Mouse (Mus musculus): Measurements from ENCODE around the gene St7. TPM values are rescaled to one million over a fixed set of nuclear protein-coding genes. Genes with fewer than 3 reads are reported as not detected.

The St7 gene
- total and polyA plus RNA-seq, 2 experiments from 2014 or later: 41.9 to 67.3 TPM

DNA sequence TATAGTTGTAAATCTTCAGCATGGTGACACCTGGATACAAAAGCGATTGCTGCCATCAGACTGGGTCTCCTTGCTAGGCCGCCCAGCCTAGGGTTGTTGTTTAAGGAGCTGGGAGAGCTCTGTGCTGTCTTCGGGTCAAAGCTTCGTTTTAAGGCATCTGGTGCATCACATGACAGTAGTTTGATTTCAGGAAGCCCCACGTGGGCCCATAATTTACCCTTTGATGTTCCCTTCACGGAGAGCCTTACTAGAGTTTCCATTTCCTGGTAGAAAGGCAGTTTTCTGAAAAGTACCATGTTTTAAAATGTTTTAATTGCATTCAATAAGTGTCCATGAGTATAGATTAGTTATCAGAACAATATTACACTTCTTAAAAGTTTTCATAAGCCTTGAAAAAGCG, 239.1 kb downstream of the St7 start:
- Histone ChIP-seq H3K9me3 (ENCODE audit: low read length) (no peaks in the 10 kb centered on the region), H3K36me3 (ENCODE audit: insufficient read depth) (peaks cover 31% of the 10 kb centered on the region), H3K9ac (no peak overlapping the region), H3K4me2 (ENCODE audit: low read depth) (no peak overlapping the region), H3K4me1 (ENCODE audit: insufficient read depth) (0 out of 2 replicates have a peak, but pooled peaks cover 3% of the 10 kb centered on the region), H3K27me3 (ENCODE audit: insufficient read depth, low read length) (no peaks in the 10 kb centered on the region), H3K4me3 (ENCODE audit: low read depth, low read length) (no peak overlapping the region), H3K27ac (ENCODE audit: low read depth, low read length) (no peak overlapping the region)
- ATAC-seq: no peak
- TF ChIP-seq CTCF (IDR thresholded peaks at IDR 0.05; ENCODE audit: low read depth): no peak
- 88% methylated on average over 7 of the region's 7 CpGs for WGBS
- no peak for DNase-seq

DNA sequence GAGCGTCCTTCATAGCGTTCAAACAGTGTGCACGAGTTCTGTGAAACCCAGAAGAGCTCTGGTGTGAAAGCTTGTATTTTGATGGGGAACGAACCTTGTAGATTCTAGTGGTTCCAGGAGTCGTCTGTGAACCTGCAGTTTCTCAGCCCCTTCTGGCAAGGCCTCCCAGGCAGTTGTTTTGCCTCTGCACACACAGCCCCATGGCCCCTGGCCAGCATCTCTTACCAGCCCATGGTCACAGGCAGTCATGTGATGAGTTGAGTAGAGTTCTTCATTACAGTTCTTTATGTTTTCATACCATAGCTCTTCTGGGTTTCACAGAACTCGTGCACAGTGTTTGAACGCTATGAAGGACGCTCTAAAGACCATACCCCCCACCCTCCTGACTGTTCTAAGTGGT, 240.1 kb downstream of the St7 start:
- no peak for TF ChIP-seq CTCF (IDR thresholded peaks at IDR 0.05; ENCODE audit: low read depth)
- Histone ChIP-seq H3K9ac (no peak overlapping the region), H3K27ac (ENCODE audit: low read depth, low read length) (no peak overlapping the region), H3K36me3 (ENCODE audit: insufficient read depth) (peaks cover 34% of the 10 kb centered on the region), H3K4me2 (ENCODE audit: low read depth) (no peak overlapping the region), H3K4me3 (ENCODE audit: low read depth, low read length) (no peak overlapping the region), H3K9me3 (ENCODE audit: low read length) (no peaks in the 10 kb centered on the region), H3K27me3 (ENCODE audit: insufficient read depth, low read length) (no peaks in the 10 kb centered on the region), H3K4me1 (ENCODE audit: insufficient read depth) (no peaks in the 10 kb centered on the region)
- 93% methylated on average over 8 of the region's 8 CpGs for WGBS
- no peak for ATAC-seq
- DNase-seq: no peak

DNA sequence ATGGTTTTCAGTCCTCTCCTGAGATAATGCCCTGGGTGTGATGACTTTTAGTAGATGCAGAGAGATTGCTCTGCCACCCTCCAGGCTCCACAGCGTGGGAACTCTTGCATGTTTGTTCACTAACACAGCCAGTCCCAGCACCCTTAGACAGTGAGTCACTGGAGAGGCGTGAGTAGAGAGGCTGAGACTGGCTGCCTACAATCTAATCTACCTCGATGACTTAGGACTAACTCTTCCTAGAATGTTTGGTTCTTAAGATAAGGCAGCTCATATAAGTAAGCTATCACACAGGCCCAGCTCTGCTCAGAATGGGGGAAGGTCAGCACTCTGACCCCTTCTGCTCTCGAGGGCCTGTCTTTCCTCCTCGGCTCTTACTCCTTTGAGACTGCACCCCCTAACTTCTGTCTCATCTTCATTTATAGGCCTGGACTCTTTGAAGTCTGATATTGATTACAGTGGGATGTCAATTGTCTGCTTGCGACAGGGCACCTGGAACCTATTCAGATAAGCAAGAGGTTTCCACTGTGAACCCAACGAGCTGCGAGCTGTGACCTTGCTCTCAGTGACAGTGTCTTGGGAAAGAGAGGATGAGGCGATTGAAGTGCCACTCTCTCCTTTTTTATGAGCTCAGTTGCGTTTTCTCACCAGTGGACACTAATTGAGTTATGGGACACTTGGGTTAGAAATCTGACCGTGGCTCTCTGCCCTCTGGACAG, 246.1 kb downstream of the St7 start:
- ATAC-seq (no peak), DNase-seq (no peak)
- Histone ChIP-seq H3K27ac (ENCODE audit: low read depth, low read length) (no peak overlapping the region), H3K27me3 (ENCODE audit: insufficient read depth, low read length) (no peaks in the 10 kb centered on the region), H3K4me3 (ENCODE audit: low read depth, low read length) (no peak overlapping the region), H3K4me2 (ENCODE audit: low read depth) (no peak overlapping the region), H3K36me3 (ENCODE audit: insufficient read depth) (peaks cover 57% of the 10 kb centered on the region), H3K9ac (no peak overlapping the region), H3K4me1 (ENCODE audit: insufficient read depth) (no peaks in the 10 kb centered on the region), H3K9me3 (ENCODE audit: low read length) (no peaks in the 10 kb centered on the region)
- TF ChIP-seq CTCF (IDR thresholded peaks at IDR 0.05; ENCODE audit: low read depth): no peak
- WGBS: 91% methylated on average over 11 of the region's 11 CpGs

DNA sequence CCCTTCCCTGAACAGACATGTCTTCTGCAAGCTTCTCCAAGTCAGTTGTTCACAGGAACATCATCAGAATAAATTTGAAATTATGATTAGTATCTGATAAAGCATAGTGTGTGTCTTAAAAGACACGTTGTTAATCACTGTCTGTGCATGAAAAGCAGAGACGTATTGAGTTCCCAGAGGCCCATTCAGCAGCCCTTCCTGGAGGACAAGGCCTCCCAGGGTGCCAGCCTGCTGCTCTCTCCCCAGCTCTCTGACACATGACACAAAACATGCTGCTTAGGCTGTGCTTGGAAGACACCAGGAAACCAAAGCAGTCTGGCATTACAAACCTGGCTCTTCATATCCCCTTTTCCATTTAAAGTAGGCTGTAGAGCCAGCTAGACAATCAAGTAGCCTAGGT, 249.2 kb downstream of the St7 start:
- no peak for TF ChIP-seq CTCF (IDR thresholded peaks at IDR 0.05; ENCODE audit: low read depth)
- Histone ChIP-seq H3K4me3 (ENCODE audit: low read depth, low read length) (no peak overlapping the region), H3K36me3 (ENCODE audit: insufficient read depth) (peaks cover 37% of the 10 kb centered on the region), H3K4me2 (ENCODE audit: low read depth) (no peak overlapping the region), H3K27ac (ENCODE audit: low read depth, low read length) (no peak overlapping the region), H3K27me3 (ENCODE audit: insufficient read depth, low read length) (no peaks in the 10 kb centered on the region), H3K9me3 (ENCODE audit: low read length) (no peaks in the 10 kb centered on the region), H3K4me1 (ENCODE audit: insufficient read depth) (no peaks in the 10 kb centered on the region), H3K9ac (no peak overlapping the region)
- WGBS: 22% methylated on average over 2 of the region's 2 CpGs
- peak; percentile 81 for ATAC-seq
- DNase-seq: peak; percentile 14

DNA sequence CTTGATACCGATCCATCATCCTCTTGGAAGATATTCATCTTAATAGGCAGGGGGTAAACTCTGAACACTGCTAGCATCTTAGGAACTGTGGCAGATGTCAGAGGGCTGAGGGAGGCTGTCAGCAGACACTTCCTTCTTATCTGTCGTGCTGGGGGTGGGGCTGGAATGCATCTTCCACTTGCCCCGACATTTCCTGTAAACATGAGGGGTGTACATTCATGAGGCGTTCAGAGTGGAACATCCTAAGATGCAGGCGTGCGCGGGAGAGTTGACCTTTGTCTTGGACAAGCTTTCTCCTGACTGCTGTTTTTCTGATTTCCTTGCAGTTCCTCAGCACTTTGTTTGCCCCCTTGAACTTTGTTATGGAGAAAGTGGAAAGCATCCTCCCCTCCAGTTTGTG, 249.6 kb downstream of the St7 start:
- no peak for TF ChIP-seq CTCF (IDR thresholded peaks at IDR 0.05; ENCODE audit: low read depth)
- no peak overlapping the region for H3K27ac ChIP-seq (ENCODE audit: low read depth, low read length)
- no peak for DNase-seq
- WGBS: 81% methylated on average over 7 of the region's 7 CpGs
- H3K27me3 ChIP-seq (ENCODE audit: insufficient read depth, low read length): no peaks in the 10 kb centered on the region
- H3K36me3 ChIP-seq (ENCODE audit: insufficient read depth): peaks cover 37% of the 10 kb centered on the region
- H3K4me1 ChIP-seq (ENCODE audit: insufficient read depth): no peaks in the 10 kb centered on the region
- H3K4me2 ChIP-seq (ENCODE audit: low read depth): no peak overlapping the region
- no peaks in the 10 kb centered on the region for H3K9me3 ChIP-seq (ENCODE audit: low read length)
- no peak overlapping the region for H3K4me3 ChIP-seq (ENCODE audit: low read depth, low read length)
- H3K9ac ChIP-seq: no peak overlapping the region
- ATAC-seq: no peak; the same call in none of the 2 replicates

DNA sequence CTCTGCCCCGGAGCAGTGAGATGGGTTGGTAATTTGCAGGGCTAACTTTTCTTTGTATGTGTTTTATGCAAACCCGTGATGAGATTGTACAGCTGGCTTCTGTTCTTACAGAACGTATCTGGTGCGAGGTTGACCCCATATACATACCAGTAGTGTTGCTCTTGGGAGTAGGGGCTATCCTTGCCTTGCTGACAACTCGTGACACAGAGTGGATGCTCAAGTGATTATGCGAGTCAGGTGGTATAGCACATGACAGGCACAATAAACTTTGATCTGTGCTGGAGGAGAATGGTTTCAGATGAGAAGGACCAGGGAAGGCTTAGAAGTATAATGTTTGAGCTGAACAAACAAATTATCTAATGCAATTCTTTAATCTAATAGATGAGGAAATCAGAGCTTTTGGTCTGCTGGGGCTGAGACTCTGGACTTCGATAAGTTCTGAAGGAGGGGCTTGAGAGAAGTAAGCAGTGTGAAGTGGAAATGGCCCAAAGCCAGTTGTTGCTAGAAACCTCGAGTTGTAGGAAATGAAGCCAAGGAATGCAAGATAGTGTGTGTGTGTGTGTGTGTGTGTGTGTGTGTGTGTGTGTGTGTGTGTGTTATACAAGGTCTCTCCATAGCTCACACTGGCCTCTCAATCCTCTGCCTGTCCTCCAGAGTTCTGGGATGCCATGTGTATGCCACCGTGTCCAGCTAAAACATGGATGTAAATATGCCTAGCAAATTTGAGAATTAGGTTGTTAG, 251.3 kb downstream of the St7 start:
- Histone ChIP-seq H3K27ac (ENCODE audit: low read depth, low read length) (no peak overlapping the region), H3K4me2 (ENCODE audit: low read depth) (no peak overlapping the region), H3K4me1 (ENCODE audit: insufficient read depth) (no peaks in the 10 kb centered on the region), H3K36me3 (ENCODE audit: insufficient read depth) (peaks cover 25% of the 10 kb centered on the region), H3K9ac (no peak overlapping the region), H3K4me3 (ENCODE audit: low read depth, low read length) (no peak overlapping the region), H3K9me3 (ENCODE audit: low read length) (no peaks in the 10 kb centered on the region), H3K27me3 (ENCODE audit: insufficient read depth, low read length) (no peaks in the 10 kb centered on the region)
- WGBS: 78% methylated on average over 9 of the region's 9 CpGs
- DNase-seq (no peak), ATAC-seq (no peak)
- TF ChIP-seq CTCF (IDR thresholded peaks at IDR 0.05; ENCODE audit: low read depth): no peak

DNA sequence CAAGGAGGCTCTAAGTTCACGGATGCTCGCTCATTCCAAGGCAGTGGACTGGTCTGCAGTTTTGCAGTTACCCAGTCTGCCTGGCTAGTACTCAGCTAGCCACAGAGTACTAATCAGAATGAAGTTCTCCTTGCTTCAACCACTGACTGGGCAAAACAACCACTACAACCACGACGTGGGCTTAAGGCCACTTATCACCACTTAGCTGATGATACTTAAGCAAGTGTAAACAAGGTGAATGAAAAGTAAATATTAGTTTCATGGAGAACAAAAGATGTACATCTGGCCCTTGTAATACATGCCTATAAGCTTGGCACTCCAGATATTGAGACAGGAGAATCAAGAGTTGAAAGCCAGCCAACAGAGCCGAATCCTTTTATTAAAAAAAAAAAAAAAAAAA, 253.7 kb downstream of the St7 start:
- no peaks in the 10 kb centered on the region for H3K9me3 ChIP-seq (ENCODE audit: low read length)
- no peak overlapping the region for H3K4me2 ChIP-seq (ENCODE audit: low read depth)
- no peak overlapping the region for H3K4me3 ChIP-seq (ENCODE audit: low read depth, low read length)
- no peak overlapping the region for H3K9ac ChIP-seq
- peaks cover 14% of the 10 kb centered on the region; the same call in 1 of the 2 replicates for H3K36me3 ChIP-seq (ENCODE audit: insufficient read depth)
- H3K27ac ChIP-seq (ENCODE audit: low read depth, low read length): no peak overlapping the region
- ATAC-seq (no peak), DNase-seq (no peak)
- 64% methylated on average over 5 of the region's 5 CpGs for WGBS
- no peaks in the 10 kb centered on the region for H3K27me3 ChIP-seq (ENCODE audit: insufficient read depth, low read length)
- no peak for TF ChIP-seq CTCF (IDR thresholded peaks at IDR 0.05; ENCODE audit: low read depth)
- no peaks in the 10 kb centered on the region for H3K4me1 ChIP-seq (ENCODE audit: insufficient read depth)
